Mouse (Mus musculus) neural tube, embryonic 13.5 days (tissue): ENCODE data around the gene Rpusd3. TPM values are rescaled to one million over a fixed set of nuclear protein-coding genes. Genes with fewer than 3 reads are reported as not detected.

Experiments used
- ATAC-seq: fragments of 200-750 bp; cut with Nextera tagmentation; 2 replicates; pipeline ENCODE4 v1.8.0; 2017; ENCODE audit warnings: low read depth, mild to moderate bottlenecking, moderate TSS enrichment, moderate library complexity
- H3K27ac ChIP-seq: fragments of 300-500 bp; sonication (generic); replicated peaks from 2 replicates; pipeline ENCODE4 v1.5.1; 2015; ENCODE audit warnings: moderate library complexity, mild to moderate bottlenecking, inconsistent platforms
- H3K27me3 ChIP-seq: fragments of 300-500 bp; sonication (generic); 2 replicates; pipeline ENCODE4 v1.6.1; 2015; ENCODE audit warnings: mild to moderate bottlenecking, inconsistent platforms
- H3K36me3 ChIP-seq: fragments of 300-500 bp; sonication (generic); 2 replicates; pipeline ENCODE4 v1.6.1; 2015; ENCODE audit warnings: mild to moderate bottlenecking, inconsistent platforms
- H3K4me1 ChIP-seq: fragments of 300-500 bp; sonication (generic); replicated peaks from 2 replicates; pipeline ENCODE4 v1.6.1; 2015; ENCODE audit warnings: inconsistent platforms
- H3K4me2 ChIP-seq: fragments of 300-500 bp; sonication (generic); 2 replicates; pipeline ENCODE4 v1.6.1; 2015; ENCODE audit warnings: inconsistent platforms, mild to moderate bottlenecking, moderate library complexity
- H3K4me3 ChIP-seq: fragments of 300-500 bp; sonication (generic); 2 replicates; pipeline ENCODE4 v1.5.1; 2015; ENCODE audit warnings: mild to moderate bottlenecking, inconsistent platforms
- H3K9ac ChIP-seq: fragments of 300-500 bp; sonication (generic); 2 replicates; pipeline ENCODE4 v1.6.1; 2015; ENCODE audit warnings: moderate library complexity, mild to moderate bottlenecking, inconsistent platforms
- H3K9me3 ChIP-seq: fragments of 300-500 bp; sonication (generic); 2 replicates; pipeline ENCODE4 v1.6.1; 2016; ENCODE audit warnings: inconsistent platforms
- WGBS: fragments of 180-500 bp; shearing (Covaris S2); methylation state at CpG from one replicate; pipeline ENCODE4 v1.1.7; 2015; 5-methylcytosine and 5-hydroxymethylcytosine counted together
- microRNA-seq: library from miRNA; unstranded; fragments of <30 nt; microRNA quantifications from one replicate; pipeline ENCODE4, GENCODE M21; 2016
- polyA plus RNA-seq: library from polyadenylated mRNA; unstranded; fragments of >200 nt; fragmentation: Nextera tagmentation; extraction: Ambion mirVana; gene quantifications from 2 replicates; pipeline ENCODE4 v1.2.1, GENCODE M21; 2015

Gene Rpusd3
- polyA plus RNA-seq, 1 experiment from 2014 or later = 19.7 TPM

DNA sequence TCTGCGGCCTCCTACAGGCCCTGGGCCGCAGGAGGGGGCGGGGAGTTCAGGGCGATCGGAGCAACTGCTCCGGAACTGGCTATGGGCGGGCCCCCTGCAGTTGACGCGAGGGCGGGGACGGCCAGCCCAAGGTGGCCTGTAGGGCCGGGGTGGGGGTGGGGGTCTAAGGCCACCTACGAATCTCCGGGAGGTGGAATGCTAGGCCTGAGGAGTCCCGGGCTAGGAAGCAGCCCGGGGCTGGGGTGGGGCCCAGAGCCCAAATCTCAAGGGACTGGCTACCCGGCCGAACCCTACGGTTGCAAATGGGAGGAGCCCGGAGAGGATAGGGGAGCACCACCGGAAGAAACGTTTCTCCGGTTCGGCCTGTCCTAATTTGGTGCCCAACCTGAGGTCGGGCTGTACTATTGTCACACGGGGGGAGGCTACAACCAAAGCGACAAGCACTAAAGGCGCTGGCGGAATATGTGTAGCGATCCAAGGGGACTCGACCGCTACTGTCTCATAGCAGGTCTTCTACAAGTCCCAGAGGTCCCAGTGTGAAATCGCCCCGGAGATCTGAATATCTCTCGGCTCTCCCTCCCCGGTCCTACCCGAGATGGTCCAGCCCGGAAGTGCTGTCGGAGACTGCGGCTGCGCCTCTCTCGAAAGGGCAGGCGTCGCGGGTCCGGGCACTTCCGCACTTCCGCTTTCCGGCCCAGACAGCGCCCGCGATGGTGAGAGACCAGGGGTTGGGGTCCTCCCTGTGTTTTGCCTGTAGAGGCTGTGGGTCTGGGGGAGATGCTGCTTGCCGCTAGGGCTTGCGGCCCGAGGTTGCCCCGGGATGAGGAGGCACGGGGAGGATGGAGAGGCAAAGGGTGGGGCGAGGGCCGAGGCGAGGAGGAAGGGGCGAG is 41.4 kb downstream of the Rpusd3 start, which contains the start of the genes Tada3 and Arpc4:
Gene Tada3, minus strand, starts transcription at position 388 of the 890 bp plus-strand sequence.
Gene Arpc4, plus strand, starts transcription at position 620 of the 890 bp plus-strand sequence.
- Histone ChIP-seq H3K27me3 (no peaks in the 10 kb centered on the region), H3K36me3 (peaks cover 60% of the 10 kb centered on the region), H3K9me3 (no peaks in the 10 kb centered on the region), H3K4me2 (peak within 1 kb of the TSS; percentile 89), H3K4me1 (peaks cover 27% of the 10 kb centered on the region), H3K9ac (peak within 1 kb of the TSS; percentile 92), H3K4me3 (peak within 1 kb of the TSS; percentile 81), H3K27ac (peak within 1 kb of the TSS; percentile 93)
- WGBS = under 1% methylated on average over 61 of the region's 61 CpGs
- peak; percentile 95 for ATAC-seq

DNA sequence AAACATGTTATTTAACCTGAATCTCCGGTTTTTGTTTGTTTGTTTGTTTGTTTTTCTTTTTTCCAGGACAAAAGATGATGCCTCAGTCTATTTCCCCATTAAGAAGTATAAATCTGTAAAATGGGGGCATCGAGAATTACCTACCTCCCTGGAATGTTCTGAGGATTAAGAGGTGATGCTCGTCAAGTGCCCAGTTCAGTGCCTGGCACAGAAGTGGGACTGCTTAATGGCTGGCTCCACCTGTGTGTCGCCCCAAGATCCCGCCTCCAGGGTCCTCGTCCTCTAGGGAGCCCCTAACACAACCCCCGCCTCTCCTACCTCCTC is 42.0 kb downstream of the Rpusd3 start:
- H3K4me1 ChIP-seq = peaks cover 27% of the 10 kb centered on the region
- peak overlapping the region; percentile 93 for H3K27ac ChIP-seq
- peak overlapping the region; percentile 89 for H3K4me2 ChIP-seq
- H3K9me3 ChIP-seq = no peaks in the 10 kb centered on the region
- ATAC-seq = no peak
- H3K9ac ChIP-seq = peak overlapping the region; percentile 92
- peaks cover 60% of the 10 kb centered on the region for H3K36me3 ChIP-seq
- H3K4me3 ChIP-seq = peak overlapping the region; percentile 81
- H3K27me3 ChIP-seq = no peaks in the 10 kb centered on the region
- 12% methylated on average over 7 of the region's 7 CpGs for WGBS

DNA sequence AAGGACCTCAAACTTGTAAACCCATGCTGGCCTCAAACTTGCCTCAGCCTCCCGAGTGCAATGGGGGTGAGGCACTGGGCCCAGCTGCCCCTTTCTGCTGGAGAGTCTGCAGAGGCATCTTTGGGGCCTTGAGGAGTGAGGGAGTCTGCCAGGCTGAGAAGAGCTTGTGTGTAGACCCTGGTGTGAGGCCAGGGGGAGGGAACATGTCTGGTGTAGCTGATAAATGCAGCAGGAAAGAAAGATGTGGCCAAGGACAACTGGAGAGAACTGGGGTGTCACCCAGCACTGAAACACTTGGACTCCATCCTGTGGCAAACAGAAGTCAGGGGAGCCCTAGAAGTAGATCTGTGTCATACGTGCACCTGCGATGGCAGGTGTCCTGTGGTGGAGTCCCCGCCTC is 45.6 kb downstream of the Rpusd3 start:
- no peaks in the 10 kb centered on the region for H3K9me3 ChIP-seq
- H3K36me3 ChIP-seq = peaks cover 76% of the 10 kb centered on the region
- H3K27ac ChIP-seq = no peak overlapping the region
- no peaks in the 10 kb centered on the region for H3K27me3 ChIP-seq
- WGBS = 89% methylated on average over 4 of the region's 4 CpGs
- H3K4me1 ChIP-seq = peaks cover 13% of the 10 kb centered on the region
- no peak overlapping the region for H3K4me2 ChIP-seq
- no peak for ATAC-seq
- no peak overlapping the region for H3K9ac ChIP-seq
- H3K4me3 ChIP-seq = no peak overlapping the region

DNA sequence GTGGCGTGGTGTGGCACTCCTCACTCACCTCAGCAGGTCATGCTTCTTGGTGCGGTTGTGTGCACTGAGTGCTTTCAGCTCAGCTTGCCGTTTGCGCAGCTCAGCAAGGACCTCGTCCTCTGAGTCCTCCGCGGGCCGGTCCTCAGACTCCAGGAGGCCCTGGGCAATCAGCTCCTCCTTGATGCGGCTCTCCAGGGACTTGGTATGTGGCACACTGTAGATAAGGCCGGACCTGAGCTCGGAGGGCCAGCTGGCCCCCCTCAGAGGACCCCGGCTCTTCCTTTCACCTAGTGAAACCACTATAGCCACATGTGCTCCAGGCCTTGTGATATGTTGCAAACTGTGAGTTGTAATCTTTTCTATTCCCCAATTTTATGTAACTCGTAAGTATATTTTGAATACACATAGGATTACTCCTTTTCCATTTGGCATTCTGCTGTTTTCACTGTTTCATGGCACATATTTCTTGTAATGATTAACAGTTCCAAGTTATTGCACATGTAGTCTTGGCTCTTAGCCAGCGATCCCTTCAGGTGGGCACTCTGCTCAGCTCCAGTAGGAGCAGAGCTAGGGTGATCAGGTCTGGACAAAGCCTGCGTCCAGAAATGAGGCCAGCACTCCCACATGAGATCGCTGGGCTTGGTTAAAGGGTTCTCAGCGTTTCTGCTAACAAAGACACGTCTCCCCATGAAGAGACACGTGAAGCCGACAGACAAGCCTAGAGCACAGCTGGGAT is 48.8 kb downstream of the Rpusd3 start:
- H3K4me2 ChIP-seq = no peak overlapping the region
- H3K27me3 ChIP-seq = no peaks in the 10 kb centered on the region
- ATAC-seq = no peak
- 93% methylated on average over 20 of the region's 20 CpGs for WGBS
- H3K4me1 ChIP-seq = no peaks in the 10 kb centered on the region
- H3K27ac ChIP-seq = no peak overlapping the region
- peaks cover 90% of the 10 kb centered on the region for H3K36me3 ChIP-seq
- H3K9me3 ChIP-seq = no peaks in the 10 kb centered on the region
- H3K9ac ChIP-seq = no peak overlapping the region
- no peak overlapping the region for H3K4me3 ChIP-seq

DNA sequence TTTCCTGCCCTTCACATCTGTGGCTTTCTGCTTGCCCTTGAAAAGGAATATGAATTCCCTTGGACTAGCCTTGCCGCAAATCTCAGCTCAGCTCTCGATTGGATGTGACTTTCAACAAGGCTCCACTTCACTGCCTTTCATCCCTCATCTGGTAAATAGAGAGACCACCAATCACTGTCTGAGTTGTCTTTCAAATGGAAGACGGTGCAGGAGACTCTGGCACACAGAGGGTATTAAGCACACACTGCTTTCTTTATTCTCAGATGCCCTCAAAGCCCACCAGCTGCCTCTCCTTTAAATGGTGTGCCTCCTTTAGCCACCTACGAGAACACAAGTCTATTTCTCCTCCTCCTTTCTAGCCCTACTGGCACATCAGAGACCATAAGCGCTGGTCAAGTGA is 50.6 kb downstream of the Rpusd3 start:
- ATAC-seq = 0 out of 2 replicates have a peak, but pooled peaks have one; percentile 32
- Histone ChIP-seq H3K27ac (0 out of 2 replicates have a peak overlapping the region, but pooled peaks have one; percentile 1), H3K9me3 (no peaks in the 10 kb centered on the region), H3K27me3 (no peaks in the 10 kb centered on the region), H3K36me3 (peaks cover 72% of the 10 kb centered on the region), H3K4me2 (no peak overlapping the region), H3K4me3 (no peak overlapping the region), H3K9ac (no peak overlapping the region), H3K4me1 (no peaks in the 10 kb centered on the region)
- 66% methylated on average over 5 of the region's 5 CpGs for WGBS

DNA sequence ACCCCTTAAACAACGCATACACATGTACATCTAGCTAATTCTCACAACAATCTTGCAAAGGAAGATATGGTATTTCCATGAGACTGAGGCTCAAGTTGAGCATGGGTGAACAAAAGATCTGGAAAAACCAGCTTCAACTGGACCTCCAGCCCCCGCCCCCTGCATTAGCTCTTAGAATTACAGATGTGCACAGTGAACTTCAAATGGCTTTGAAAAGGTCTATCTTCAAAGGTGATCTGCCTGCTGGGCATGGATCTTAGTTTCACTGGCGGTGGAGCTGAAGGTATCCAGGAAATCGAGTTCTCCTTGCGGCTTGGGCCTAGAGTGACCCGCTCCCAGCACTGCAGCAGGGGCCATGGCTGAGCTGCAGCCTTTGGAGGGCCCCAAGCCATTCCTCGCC is 51.0 kb downstream of the Rpusd3 start:
- Histone ChIP-seq H3K27me3 (no peaks in the 10 kb centered on the region), H3K4me3 (no peak overlapping the region), H3K9ac (no peak overlapping the region), H3K9me3 (no peaks in the 10 kb centered on the region), H3K4me1 (no peaks in the 10 kb centered on the region), H3K4me2 (no peak overlapping the region), H3K27ac (no peak overlapping the region), H3K36me3 (peaks cover 67% of the 10 kb centered on the region)
- WGBS = 88% methylated on average over 7 of the region's 7 CpGs
- ATAC-seq = no peak

DNA sequence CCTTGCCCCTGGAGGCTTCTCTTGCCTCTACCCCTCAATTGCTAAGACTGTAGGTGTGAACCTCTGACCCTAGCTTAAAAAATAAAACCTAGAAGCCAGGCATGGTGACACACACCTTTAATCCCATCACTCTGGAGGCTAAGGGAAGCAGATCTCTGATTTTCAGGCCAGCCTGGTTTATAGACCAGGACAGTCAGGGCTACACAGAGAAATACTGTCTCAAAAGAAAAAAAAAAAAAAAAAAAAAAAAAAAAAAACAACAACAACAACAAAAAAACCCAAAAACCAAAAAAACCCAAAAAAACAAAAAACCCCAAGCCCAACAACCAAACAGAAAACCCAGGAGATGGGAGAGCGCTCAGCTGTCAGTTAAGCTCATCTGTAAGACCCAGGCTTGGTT is 51.6 kb downstream of the Rpusd3 start:
- 100% methylated on average over 1 of the region's 1 CpGs for WGBS
- H3K9ac ChIP-seq = no peak overlapping the region
- H3K27me3 ChIP-seq = no peaks in the 10 kb centered on the region
- no peak for ATAC-seq
- H3K9me3 ChIP-seq = no peaks in the 10 kb centered on the region
- H3K4me3 ChIP-seq = no peak overlapping the region
- no peak overlapping the region for H3K4me2 ChIP-seq
- H3K36me3 ChIP-seq = peaks cover 62% of the 10 kb centered on the region
- no peaks in the 10 kb centered on the region for H3K4me1 ChIP-seq
- no peak overlapping the region for H3K27ac ChIP-seq

DNA sequence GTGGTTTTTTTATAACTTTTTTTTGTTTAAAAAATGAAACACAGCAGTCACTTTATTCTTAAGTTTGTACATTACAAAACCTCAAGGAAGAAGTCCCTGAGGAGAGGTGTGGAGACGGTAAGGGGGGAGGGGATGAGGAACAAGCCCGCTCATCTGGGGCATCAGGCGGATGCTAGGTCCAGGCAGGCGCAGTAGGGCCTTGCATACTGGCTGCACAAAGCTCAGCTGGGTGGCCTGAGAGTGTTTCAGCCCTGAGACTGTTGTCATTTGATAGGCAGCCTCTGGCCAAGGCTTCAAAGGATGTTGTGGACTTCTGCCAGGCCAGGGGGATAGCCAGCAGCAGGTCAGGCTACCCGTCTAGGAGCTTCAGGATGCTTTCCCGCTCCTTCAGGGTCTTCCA is 52.5 kb downstream of the Rpusd3 start:
- WGBS = 91% methylated on average over 6 of the region's 6 CpGs
- Histone ChIP-seq H3K4me1 (no peaks in the 10 kb centered on the region), H3K4me3 (no peak overlapping the region), H3K9me3 (no peaks in the 10 kb centered on the region), H3K9ac (no peak overlapping the region), H3K27ac (no peak overlapping the region), H3K4me2 (no peak overlapping the region), H3K27me3 (no peaks in the 10 kb centered on the region), H3K36me3 (peaks cover 52% of the 10 kb centered on the region)
- ATAC-seq = no peak

Small RNA genes lying within 50 kb of the gene (microRNA-seq; reads per million reads assigned to microRNA genes)
- gene Gm24387 = not detected

Other genes starting within 250 kb of the Rpusd3 start
- 47.1 and 49.3 TPM in 2 replicates for gene Lhfpl4, start 224.0 kb downstream of the Rpusd3 start, polyA plus RNA-seq
- 36.8 and 37.0 TPM in 2 replicates for gene Mtmr14, start 181.5 kb downstream of the Rpusd3 start, polyA plus RNA-seq
- gene Cpne9, start 137.0 kb downstream of the Rpusd3 start, polyA plus RNA-seq = 0.31 and 0.58 TPM in 2 replicates
- 16.7 and 16.8 TPM in 2 replicates for gene Brpf1, start 112.2 kb downstream of the Rpusd3 start, polyA plus RNA-seq
- 9.0 and 10.2 TPM in 2 replicates for gene Ogg1, start 92.4 kb downstream of the Rpusd3 start, polyA plus RNA-seq
- gene Camk1, start 75.4 kb downstream of the Rpusd3 start, polyA plus RNA-seq = 76.4 and 78.0 TPM in 2 replicates
- gene Tada3, start 41.5 kb downstream of the Rpusd3 start, polyA plus RNA-seq = 63.8 and 64.5 TPM in 2 replicates
- 375 and 421 TPM in 2 replicates for gene Arpc4, start 41.2 kb downstream of the Rpusd3 start, polyA plus RNA-seq
- 9.9 and 11.3 TPM in 2 replicates for gene Ttll3, start 30.1 kb downstream of the Rpusd3 start, polyA plus RNA-seq
- not detected in 2 replicates for gene Cidec, start 16.4 kb upstream of the Rpusd3 start, polyA plus RNA-seq
- gene Jagn1, start 23.2 kb upstream of the Rpusd3 start, polyA plus RNA-seq = 91.8 and 95.8 TPM in 2 replicates
- 0.37 and 0.38 TPM in 2 replicates for gene Il17re, start 39.1 kb upstream of the Rpusd3 start, polyA plus RNA-seq
- gene Il17rc, start 52.1 kb upstream of the Rpusd3 start, polyA plus RNA-seq = 2.1 and 2.9 TPM in 2 replicates
- 78.9 and 79.0 TPM in 2 replicates for gene Creld1, start 64.0 kb upstream of the Rpusd3 start, polyA plus RNA-seq
- gene Prrt3, start 82.6 kb upstream of the Rpusd3 start, polyA plus RNA-seq = 5.2 and 5.6 TPM in 2 replicates
- 103 and 108 TPM in 2 replicates for gene Emc3, start 112.3 kb upstream of the Rpusd3 start, polyA plus RNA-seq
- 1.8 and 2.1 TPM in 2 replicates for gene Fancd2, start 112.3 kb upstream of the Rpusd3 start, polyA plus RNA-seq
- 0.18 TPM in 1 of 2 replicates, not detected in the other for gene Fancd2os, start 181.4 kb upstream of the Rpusd3 start, polyA plus RNA-seq
- gene Brk1, start 185.4 kb upstream of the Rpusd3 start, polyA plus RNA-seq = 241 and 242 TPM in 2 replicates
- gene Vhl, start 204.6 kb upstream of the Rpusd3 start, polyA plus RNA-seq = 65.9 and 66.8 TPM in 2 replicates
- gene Irak2, start 219.1 kb upstream of the Rpusd3 start, polyA plus RNA-seq = 2.5 and 2.7 TPM in 2 replicates